Mouse (Mus musculus): ENCODE data around the gene Crtam.

DNA sequence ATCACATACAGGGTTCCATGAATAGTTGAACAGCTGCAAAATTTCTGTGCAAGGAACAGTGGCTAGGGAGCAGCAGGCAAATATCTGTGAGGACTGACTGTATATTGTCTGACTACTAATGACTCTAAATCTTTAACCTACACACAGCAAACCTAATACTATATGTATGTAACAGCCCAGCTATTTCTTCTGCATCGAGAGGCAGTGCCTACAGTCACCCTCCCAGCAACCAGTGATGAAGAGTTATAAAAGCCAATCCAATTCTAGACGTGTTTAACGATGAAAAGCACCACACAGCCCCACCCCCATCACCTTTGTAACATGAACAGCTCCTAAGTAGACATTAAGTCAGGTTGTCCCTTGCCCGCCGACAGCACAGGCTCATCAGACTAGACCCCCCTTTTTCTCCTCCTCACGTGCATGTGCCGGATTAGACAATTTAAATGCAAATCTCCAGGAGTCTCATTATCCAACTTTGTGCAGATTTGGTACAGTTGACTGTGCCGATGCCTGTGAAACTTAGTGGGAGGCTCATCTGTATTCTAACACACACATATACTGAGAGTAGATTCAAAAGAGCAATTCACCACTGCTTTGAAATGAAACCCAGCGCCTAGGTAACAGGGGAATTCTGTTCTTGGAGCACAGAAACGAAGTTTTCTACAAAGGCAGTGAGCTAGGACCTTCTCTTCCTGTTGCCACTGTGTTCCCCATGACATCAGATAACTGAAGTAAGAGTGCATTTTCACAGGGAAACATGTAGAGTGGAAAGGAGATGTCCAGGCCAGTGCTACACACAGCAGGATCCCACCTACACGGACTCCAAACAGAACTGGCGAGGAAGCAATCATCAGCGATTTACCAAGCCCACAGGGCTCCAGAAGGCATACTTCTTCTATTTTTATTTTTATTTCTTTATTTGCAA is 7.3 kb upstream of the Crtam start:
- TF ChIP-seq CTCF (IDR thresholded peaks at IDR 0.05; ENCODE audit: low read depth), result no peak
- no peak for TF ChIP-seq EP300 (IDR thresholded peaks at IDR 0.05; ENCODE audit: low read depth)
